Mouse (Mus musculus) right cerebral cortex, postnatal 25 days (tissue): ENCODE data around the gene Sbk1.
"Not testable (repeated sequence)": the region's sequence is repeated elsewhere in the genome, so short reads cannot be mapped to it uniquely, and the experiment has no call there.

ENCODE experiments used
- DNase-seq: peaks from one replicate; pipeline ENCODE4 v3.0.0; 2022

The Sbk1 gene

GRCm38 (mm10) chr7:126265949-126266348, 6.5 kb upstream of the Sbk1 start:
- peak; percentile 85 for DNase-seq

- DNase-seq: no peak
These were observed 6.0 kb upstream of the Sbk1 start for GRCm38 (mm10) chr7:126266372-126266870.

GRCm38 (mm10) chr7:126267606-126268005, 4.8 kb upstream of the Sbk1 start:
- DNase-seq: no peak

- DNase-seq: no peak
These were observed 422 bp downstream of the Sbk1 start for GRCm38 (mm10) chr7:126272770-126273311.

GRCm38 (mm10) chr7:126273351-126274042, 1.1 kb downstream of the Sbk1 start:
- DNase-seq: no peak

GRCm38 (mm10) chr7:126274137-126274536, 1.7 kb downstream of the Sbk1 start:
- no peak for DNase-seq

- no peak for DNase-seq
These were observed 2.2 kb downstream of the Sbk1 start for GRCm38 (mm10) chr7:126274626-126275025.

- no peak for DNase-seq
These were observed 3.3 kb downstream of the Sbk1 start for GRCm38 (mm10) chr7:126275711-126276110.

GRCm38 (mm10) chr7:126276297-126276696, 3.9 kb downstream of the Sbk1 start:
- no peak for DNase-seq

GRCm38 (mm10) chr7:126277536-126278295, 5.3 kb downstream of the Sbk1 start:
- DNase-seq: no peak

- DNase-seq: no peak
These were observed 6.4 kb downstream of the Sbk1 start for GRCm38 (mm10) chr7:126278799-126279198.

- DNase-seq: no peak
These were observed 7.5 kb downstream of the Sbk1 start for GRCm38 (mm10) chr7:126279774-126280482.

GRCm38 (mm10) chr7:126280696-126281095, 8.3 kb downstream of the Sbk1 start:
- DNase-seq: no peak

GRCm38 (mm10) chr7:126281876-126282682, 9.7 kb downstream of the Sbk1 start:
- DNase-seq: no peak

- not testable (repeated sequence) for DNase-seq
These were observed 10.2 kb downstream of the Sbk1 start for GRCm38 (mm10) chr7:126282683-126282990.

- no peak for DNase-seq
These were observed 11.6 kb downstream of the Sbk1 start for GRCm38 (mm10) chr7:126284021-126284420.

GRCm38 (mm10) chr7:126284441-126284840, 12.0 kb downstream of the Sbk1 start:
- DNase-seq: no peak

GRCm38 (mm10) chr7:126284865-126285264, 12.4 kb downstream of the Sbk1 start:
- DNase-seq: peak; percentile 46

- DNase-seq: peak; percentile 86
These were observed 13.1 kb downstream of the Sbk1 start for GRCm38 (mm10) chr7:126285293-126286211.

GRCm38 (mm10) chr7:126286311-126286710, 13.9 kb downstream of the Sbk1 start:
- DNase-seq: no peak

GRCm38 (mm10) chr7:126287493-126288103, 15.2 kb downstream of the Sbk1 start:
- no peak for DNase-seq
